Mouse (Mus musculus) thymus, postnatal 10 days (tissue): ENCODE data around the gene A630076J17Rik.

Experiments
- DNase-seq, 2 experiments: peaks; one replicate each; pipeline ENCODE4 v3.0.0; 2021; ENCODE audit warnings: low spot score in 2 of 2

Gene A630076J17Rik

GRCm38 (mm10) chr3:107229822-107230221 is 592 bp upstream of the A630076J17Rik start:
- no peak for DNase-seq

- DNase-seq = no peak
These were observed 788 bp downstream of the A630076J17Rik start for GRCm38 (mm10) chr3:107231202-107231601.

- DNase-seq = peak; percentile 58 to 80
These were observed 3.0 kb downstream of the A630076J17Rik start for GRCm38 (mm10) chr3:107233351-107233813.

GRCm38 (mm10) chr3:107233945-107234344 is 3.5 kb downstream of the A630076J17Rik start:
- DNase-seq = no peak

GRCm38 (mm10) chr3:107238051-107238450 is 7.6 kb downstream of the A630076J17Rik start:
- no peak for DNase-seq

GRCm38 (mm10) chr3:107238471-107238980 is 8.1 kb downstream of the A630076J17Rik start:
- no peak for DNase-seq

- DNase-seq = no peak
These were observed 9.2 kb downstream of the A630076J17Rik start, which contains the start of gene Prok1 for GRCm38 (mm10) chr3:107239607-107240006. Gene Prok1, minus strand, starts transcription at chr3:107239707.

GRCm38 (mm10) chr3:107241389-107242094 is 11.1 kb downstream of the A630076J17Rik start:
- no peak for DNase-seq

GRCm38 (mm10) chr3:107246876-107247275 is 16.5 kb downstream of the A630076J17Rik start:
- DNase-seq = no peak

GRCm38 (mm10) chr3:107249042-107249441 is 18.6 kb downstream of the A630076J17Rik start:
- DNase-seq = no peak

GRCm38 (mm10) chr3:107250320-107250719 is 19.9 kb downstream of the A630076J17Rik start:
- no peak for DNase-seq

GRCm38 (mm10) chr3:107252035-107252434 is 21.6 kb downstream of the A630076J17Rik start:
- DNase-seq = no peak

GRCm38 (mm10) chr3:107253925-107254324 is 23.5 kb downstream of the A630076J17Rik start:
- no peak for DNase-seq

- no peak for DNase-seq
These were observed 25.6 kb downstream of the A630076J17Rik start for GRCm38 (mm10) chr3:107255992-107256391.

GRCm38 (mm10) chr3:107256724-107257123 is 26.3 kb downstream of the A630076J17Rik start:
- no peak for DNase-seq

- no peak for DNase-seq
These were observed 27.5 kb downstream of the A630076J17Rik start for GRCm38 (mm10) chr3:107257924-107258323.

GRCm38 (mm10) chr3:107260956-107261850 is 30.8 kb downstream of the A630076J17Rik start:
- DNase-seq = peak; percentile 26 to 46

- no peak for DNase-seq
These were observed 31.4 kb downstream of the A630076J17Rik start for GRCm38 (mm10) chr3:107261851-107262165.

GRCm38 (mm10) chr3:107266814-107267345 is 36.5 kb downstream of the A630076J17Rik start:
- no peak for DNase-seq

GRCm38 (mm10) chr3:107272433-107272832 is 42.0 kb downstream of the A630076J17Rik start:
- DNase-seq = no peak

GRCm38 (mm10) chr3:107273820-107274219 is 43.4 kb downstream of the A630076J17Rik start:
- peak; percentile 27 to 65 for DNase-seq

GRCm38 (mm10) chr3:107275351-107275750 is 44.9 kb downstream of the A630076J17Rik start:
- no peak for DNase-seq
